Mouse (Mus musculus): Measurements from ENCODE around the gene Plxna4. TPM values are rescaled to one million over a fixed set of nuclear protein-coding genes. Genes with fewer than 3 reads are reported as not detected.

Gene Plxna4
- total RNA-seq, 2 experiments from 2014 or later, result 0.04 TPM; not detected in 1

DNA sequence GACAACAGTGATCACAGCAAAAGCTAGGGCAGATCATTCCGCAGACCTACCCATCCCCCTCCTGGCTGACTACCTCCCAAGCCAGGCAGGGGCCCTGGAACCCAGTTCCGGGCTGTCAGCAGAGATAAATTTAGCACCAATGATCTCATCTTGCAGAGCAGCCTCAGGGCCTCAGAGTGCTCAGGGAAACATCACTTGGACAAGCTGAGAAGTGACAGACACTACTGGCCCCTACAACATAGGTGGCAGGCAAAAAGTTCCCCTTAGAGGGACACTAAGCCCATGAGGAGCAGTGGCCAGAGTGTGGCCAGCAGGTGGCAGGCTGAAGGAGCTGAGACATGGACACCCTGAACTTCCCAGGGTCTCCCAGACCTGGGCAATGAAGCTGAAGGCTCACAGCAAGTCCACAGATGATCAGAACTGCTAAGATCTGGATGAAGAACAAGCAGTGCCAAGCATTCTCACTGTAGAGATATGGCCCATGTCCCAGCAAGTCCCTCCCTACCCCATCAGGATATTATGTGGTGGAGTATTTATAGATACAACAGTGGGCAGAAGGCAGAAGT is 108.7 kb downstream of the Plxna4 start:
- peak; percentile 40; the same call in 1 of the 2 replicates for ATAC-seq (ENCODE audit: poor library complexity, severe bottlenecking)

DNA sequence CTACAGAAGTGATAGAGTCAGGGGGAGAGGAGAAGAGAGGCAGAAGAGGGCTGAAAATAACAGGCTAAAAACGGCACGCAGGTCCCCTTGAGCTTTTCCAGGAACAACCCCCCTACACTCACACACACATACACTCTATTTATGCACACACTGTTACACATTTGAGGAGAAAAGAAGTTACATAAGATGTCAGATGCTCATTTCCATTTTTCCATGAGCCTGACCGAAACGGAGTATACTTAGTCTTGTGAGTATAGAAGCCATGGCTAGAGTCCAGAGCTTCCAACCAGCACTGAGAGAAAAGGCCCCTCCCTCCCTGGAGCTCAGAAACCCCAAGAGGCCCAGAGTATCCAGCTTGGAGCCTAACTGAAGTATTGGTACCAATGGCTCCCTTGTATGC is 112.0 kb downstream of the Plxna4 start:
- ATAC-seq (ENCODE audit: poor library complexity, severe bottlenecking), result no peak

DNA sequence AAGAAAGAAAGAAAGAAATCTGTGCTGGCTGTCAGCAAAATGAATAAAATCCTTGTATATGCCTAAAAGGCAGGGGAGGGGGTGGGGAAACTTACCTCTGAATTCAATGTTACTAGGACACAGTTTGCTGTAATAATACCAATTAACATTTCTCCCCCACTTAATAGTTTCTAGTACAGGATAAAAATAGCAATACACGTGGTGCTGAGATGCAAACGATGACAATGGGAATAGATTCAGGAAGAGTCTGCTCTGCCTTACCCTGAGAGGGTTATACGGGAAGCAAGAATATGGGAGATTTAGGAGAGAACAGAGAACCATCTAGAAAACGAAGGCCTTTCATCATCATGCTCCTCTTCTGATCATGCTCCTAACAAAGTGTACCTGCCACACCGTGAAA is 115.9 kb downstream of the Plxna4 start:
- no peak for ATAC-seq (ENCODE audit: poor library complexity, severe bottlenecking)

DNA sequence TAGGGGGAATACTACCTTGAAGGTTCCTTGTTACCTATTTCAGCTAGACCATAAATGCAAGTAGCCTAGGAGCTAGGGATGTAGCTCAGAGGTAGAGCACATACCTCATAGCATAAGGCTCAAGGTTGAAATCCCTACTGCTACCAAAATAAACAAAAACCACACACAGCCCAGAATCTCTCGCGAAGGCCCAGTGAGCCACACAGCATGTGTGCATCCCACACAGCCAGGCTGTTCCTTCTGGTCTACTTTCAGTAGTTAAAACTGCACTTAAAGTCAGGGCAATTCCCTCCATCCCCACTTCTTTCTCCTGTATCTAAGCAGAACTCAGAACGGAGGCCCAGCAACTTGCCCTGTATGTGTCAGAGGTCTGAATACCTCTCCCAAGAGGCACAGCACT is 116.4 kb downstream of the Plxna4 start:
- no peak for ATAC-seq (ENCODE audit: poor library complexity, severe bottlenecking)

DNA sequence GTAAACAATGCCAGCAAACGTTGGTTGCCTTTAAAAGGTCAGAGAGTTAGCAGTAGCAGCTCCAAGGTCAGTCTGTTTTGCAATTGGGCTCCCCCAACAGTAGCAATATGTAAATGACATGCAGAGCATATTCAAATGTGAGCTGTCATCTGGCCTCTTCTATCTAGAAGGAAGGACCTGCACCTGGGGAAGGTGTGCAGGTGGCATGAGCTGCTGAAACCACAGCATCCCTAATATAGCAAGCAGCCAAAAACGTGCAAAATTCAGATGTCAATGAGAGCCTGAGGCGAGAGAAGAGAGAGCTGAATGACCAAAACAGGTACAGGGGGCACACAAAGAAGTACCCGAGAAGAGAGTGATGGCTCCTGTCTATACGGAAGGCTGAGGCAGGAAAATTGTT is 118.8 kb downstream of the Plxna4 start:
- ATAC-seq (ENCODE audit: poor library complexity, severe bottlenecking), result no peak

DNA sequence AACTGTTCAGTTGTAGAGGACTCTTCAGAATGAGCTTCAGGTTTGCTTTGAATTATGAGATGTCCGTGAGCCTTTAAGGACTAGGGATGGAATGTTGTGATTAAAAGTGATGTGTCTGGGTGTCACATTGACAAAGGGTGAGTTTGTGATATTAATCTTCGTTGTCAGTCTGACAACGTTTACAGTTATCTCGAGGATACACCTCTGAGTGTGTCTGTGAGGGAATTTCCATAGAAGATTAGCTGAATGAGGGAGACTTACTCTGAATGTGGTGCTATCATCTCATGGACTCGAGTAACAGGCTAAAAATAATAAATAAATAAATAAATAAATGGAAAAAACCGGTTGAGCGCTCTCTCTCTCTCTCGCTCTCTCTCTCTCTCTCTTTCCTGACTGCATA is 122.9 kb downstream of the Plxna4 start:
- ATAC-seq (ENCODE audit: poor library complexity, severe bottlenecking), result no peak

DNA sequence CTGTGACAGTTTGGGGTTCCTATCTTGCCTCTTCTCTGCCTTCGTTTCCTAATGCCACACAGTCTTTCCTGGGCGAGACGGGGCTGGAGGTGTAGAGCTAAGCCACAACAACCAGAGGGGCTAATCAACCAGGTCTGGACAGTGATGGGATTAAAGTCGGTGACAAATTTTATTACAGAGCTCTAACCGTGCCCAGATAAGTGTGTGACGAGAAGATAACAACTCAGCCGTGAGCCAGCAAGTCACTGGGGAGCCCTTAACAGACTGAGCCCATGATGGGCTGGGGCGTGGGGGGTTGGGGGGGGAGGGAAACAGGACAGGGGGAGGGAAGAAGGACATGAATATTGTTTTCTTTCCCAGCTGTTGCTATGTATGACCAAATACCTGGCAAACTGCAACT is 123.4 kb downstream of the Plxna4 start:
- no peak for ATAC-seq (ENCODE audit: poor library complexity, severe bottlenecking)

DNA sequence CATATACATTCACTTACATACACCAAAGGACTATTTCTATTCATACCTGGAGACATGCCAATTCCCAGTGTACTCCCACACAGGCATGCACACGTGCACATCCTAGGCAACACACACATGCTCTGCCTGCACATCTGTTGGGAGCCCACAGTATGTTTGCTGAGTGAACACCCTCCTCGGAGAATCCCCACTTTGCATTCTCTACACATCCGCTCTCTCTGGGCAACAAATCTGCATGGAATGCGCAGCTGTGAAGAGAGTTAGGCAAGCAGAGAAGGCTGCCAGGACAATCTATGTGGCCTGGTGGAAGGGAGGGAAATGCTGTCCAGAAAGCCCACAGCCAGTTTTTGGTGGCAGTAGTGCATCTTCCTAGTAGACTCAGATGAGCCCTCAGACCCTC is 123.9 kb downstream of the Plxna4 start:
- ATAC-seq (ENCODE audit: poor library complexity, severe bottlenecking), result no peak

DNA sequence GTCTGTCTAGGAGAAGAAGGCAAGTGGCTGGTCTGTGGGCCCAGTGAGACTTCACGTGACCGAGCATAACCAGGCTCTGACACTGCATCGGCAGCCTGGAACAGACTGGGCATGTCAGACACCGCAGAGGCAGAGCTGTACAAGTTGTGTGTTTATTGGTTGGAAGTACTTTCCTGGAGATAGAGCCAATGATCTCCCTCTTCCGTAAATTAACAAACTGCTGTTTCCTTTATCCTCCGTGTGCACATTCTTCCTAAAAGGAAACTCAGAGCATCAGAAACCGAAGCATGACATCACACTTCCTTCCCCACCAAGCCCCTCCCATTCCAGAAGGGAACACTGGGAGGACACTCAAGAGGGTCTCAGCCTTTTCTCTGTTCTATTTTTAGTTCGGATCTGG is 127.6 kb downstream of the Plxna4 start:
- ATAC-seq (ENCODE audit: poor library complexity, severe bottlenecking), result no peak

DNA sequence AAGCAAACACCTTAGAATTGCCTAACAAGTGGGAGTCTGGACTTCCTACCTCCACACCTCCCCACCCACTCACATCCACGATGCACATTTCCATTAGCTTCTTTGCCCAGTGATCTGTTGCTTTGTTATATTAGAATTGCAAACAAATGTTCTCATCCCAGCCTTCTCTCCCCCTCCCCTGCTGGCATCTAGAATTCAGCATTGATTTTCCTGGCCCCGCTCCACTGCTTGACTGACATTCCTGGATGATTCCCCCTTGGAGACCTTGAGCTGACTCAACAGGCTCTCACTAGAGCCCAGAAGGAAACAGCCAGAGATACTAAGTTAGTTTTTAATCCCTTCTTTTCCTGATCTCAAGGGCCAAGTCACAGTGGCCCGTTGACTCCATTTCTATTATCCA is 131.4 kb downstream of the Plxna4 start:
- ATAC-seq (ENCODE audit: poor library complexity, severe bottlenecking), result no peak

DNA sequence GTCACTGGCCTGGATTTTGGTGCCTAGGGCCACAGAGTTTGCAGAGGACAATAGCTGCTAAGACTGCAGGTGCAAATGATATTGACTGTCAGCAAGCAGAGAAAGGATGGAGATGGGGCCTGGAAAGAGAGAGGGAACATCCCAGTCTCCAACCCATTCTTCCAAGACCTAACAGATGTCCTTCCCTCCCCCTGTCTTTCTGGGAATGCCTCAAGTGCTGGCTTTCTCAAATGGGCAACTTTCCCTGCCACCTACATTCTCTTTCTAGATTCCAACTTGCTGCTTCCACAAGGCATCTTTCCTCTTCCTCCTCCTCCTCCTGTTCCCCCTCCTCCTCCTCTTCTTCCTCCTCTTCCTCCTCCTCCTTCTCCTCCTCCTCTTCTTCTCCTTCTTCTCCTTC is 136.1 kb downstream of the Plxna4 start:
- ATAC-seq (ENCODE audit: poor library complexity, severe bottlenecking), result no peak

DNA sequence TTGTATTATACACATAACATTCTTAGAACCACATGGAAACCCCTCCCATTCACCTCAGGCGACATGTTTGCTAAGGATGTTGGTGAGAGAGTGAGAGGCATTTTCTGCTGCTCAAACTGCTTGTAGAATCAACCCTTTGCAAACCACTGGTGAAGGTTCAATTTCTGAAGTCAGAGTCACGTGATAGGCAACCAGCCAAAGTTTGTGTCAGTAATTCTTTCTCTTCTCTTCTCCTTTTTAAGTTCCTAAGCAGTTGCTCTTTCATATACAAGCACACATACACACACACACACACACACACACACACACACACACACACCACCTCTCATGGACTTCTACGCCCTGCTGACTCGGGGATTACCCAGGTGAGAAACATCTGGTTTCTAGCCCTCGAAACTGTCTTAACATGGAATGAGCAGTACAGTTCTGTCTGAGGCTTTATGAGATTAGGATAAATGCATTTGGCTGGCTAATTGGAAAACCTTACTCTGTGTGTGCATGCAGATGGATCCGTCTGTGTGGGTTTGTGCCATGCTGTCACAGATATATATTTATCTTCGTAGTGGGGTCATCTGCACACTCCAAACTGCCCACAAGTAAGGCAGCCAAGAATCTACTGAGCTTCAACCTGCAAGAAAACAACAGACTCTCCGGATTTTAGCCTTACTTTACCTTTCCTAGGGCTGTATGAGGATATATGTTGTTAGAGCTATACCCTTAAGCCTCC is 138.6 kb downstream of the Plxna4 start:
- no peak for ATAC-seq (ENCODE audit: poor library complexity, severe bottlenecking)

DNA sequence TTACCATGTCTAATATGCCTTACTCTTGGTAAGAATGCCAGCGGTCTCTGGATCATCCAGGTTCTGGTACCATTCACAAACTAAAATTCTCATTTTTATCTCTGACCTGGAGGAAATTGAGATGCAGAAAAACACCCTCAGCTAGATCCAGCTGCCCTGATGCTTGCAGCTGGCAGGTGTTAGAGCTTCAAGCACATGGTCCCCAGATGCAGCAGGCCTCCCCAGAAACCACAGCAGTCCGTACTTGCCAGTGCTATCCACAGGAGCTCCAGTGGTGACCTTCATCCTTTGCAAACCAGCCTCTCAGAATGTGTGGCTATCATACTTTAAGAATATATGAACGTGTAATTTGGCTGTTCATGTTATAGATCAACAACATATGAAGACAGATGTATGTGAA is 139.2 kb downstream of the Plxna4 start:
- ATAC-seq (ENCODE audit: poor library complexity, severe bottlenecking), result no peak

DNA sequence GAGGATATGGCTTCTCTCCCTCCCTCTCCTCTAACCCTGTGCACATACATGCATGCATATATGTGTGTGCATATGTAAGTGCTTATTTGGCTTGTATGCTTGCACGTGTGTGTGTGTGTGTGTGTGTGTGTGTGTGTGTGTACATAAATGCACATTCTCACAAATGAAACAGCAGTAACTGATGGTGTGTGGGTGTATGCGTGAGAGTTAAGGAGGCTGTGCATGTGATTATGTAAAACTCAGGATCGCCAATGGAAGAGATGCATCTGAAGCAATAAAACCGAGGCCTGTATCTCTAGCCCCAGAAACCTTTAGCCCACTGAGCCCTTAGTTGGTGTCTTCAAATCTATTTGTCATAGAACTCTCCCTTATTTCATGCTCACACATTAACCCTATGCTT is 141.7 kb downstream of the Plxna4 start:
- no peak for ATAC-seq (ENCODE audit: poor library complexity, severe bottlenecking)

DNA sequence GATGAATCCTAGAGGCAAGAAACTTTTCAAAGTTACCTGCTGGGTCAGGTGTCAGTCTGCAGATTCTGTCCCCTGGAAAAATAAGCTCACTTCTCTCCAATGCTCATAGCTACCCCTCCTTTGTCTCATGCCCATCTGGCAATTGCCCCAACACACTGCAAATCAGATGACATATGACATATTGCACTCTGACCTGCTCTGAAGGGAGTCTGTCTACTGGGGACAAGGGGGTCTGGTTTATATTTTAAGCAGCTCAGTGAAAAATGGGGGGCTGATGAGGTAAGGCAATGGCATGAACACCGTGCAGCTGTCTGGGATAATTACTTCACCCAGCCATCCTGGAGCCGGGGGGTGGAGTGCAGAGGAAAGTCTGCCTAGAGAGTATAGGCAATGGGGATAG is 142.7 kb downstream of the Plxna4 start:
- no peak for ATAC-seq (ENCODE audit: poor library complexity, severe bottlenecking)

DNA sequence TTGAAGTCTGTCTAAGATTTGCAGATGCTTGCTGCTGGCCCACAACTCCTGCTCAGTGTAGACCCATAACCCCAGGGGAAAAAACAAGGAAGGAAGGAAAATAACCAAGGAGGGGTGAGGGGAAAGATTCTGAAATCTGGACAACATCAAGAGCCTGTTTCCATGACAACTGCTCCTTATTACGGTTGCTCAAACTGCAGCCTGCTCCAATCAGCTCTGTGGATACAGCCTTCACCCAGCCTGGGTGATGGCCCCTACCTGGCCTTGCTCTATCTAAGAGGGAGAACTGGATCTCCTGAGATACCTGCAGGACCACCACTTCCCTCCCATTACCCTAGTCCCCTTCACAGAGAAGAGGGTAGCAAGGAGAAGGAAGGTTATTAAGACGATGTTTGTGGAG is 143.6 kb downstream of the Plxna4 start:
- no peak for ATAC-seq (ENCODE audit: poor library complexity, severe bottlenecking)

DNA sequence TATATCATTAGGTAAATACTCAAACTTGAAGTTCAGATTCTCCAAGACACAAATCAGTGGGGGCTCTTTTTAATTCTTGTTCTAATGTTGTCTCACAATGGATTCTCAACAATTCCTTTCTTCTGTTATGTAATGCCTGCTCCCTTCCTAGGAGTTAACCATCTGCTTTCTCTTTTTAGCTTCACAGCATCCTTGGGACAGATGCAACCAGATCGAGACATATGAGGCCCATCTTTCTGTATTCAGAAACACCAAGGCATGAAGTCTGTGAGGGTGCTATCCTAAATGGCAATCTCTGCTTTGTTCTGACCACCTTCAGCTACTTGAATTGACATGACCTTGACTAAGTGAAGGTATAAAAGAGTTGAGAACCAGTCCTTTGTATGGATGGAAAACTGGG is 144.3 kb downstream of the Plxna4 start:
- ATAC-seq (ENCODE audit: poor library complexity, severe bottlenecking), result no peak

DNA sequence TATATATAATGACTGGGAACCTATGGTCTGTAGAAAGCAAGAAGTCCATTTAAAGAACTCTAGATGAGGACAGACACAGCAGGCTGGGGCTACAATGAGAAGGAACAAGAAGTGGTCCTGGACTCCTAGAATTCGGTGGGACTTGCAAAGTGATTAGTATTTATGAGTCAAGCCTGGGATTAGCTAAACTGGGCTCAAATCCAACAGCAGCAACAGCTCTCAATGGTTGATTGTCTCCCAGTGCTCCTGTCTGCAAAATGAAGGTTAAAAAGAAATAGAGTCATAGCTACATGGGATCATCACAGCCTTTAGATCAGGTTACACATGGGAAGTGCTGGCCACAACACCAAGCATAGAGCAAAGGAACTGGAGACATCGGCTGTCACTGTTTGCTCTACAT is 148.6 kb downstream of the Plxna4 start:
- ATAC-seq (ENCODE audit: poor library complexity, severe bottlenecking), result no peak

DNA sequence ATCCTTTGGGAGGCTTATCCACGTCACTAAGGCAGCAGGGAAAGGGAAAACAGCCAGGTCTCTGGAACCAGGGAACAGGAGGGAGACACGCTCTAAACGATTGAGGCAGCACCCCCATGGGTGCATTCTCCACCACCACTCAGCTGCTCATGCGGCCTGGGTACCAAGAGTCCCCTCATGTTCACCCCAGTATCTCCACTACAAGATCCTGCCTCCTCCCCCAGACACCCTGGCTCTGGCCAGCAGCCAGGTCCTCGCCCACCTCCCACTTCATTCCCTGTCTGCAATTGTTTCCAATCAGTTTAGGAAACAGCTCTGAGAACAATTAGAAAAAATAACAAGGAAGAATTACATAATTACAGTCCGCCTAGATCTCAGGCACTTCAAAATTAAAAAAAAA is 150.8 kb downstream of the Plxna4 start:
- ATAC-seq (ENCODE audit: poor library complexity, severe bottlenecking), result no peak

DNA sequence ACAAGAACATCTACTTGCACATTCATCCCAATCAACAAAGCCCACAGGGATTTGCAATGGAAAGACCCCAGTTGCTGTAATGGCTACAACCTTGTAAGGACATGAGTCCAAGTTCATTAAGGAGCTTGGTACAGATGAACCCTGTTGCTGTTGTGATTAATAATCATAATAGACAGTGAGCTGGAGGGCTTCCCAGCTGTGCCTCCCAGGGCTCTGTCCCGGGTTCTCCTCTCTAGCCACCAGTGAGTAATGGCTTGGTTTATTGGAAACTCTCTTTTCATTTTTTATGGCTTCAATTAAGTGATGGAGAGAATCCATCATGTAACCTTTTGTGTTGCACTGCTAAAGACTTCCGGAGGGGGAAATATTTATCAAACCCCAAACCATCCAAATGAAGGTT is 164.9 kb downstream of the Plxna4 start:
- ATAC-seq (ENCODE audit: poor library complexity, severe bottlenecking), result no peak

DNA sequence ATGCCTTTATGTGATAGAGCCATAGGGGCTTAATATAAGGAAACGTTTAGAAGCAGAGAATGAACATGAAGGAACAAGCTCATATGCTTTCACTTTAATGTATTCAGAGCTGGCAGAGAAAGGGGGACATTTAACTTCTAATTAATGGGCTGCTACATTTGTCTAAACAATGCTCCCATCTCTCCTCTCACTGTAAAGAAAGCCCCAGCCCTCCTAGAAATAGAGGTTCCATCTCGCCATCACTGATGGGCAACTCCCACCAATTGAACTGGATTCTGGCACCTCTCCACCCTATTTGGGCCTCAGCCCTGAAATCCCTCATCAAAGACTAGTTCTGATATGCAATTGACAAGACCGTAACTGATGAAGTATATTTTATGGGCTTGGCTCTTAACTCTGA is 167.4 kb downstream of the Plxna4 start:
- no peak for ATAC-seq (ENCODE audit: poor library complexity, severe bottlenecking)

DNA sequence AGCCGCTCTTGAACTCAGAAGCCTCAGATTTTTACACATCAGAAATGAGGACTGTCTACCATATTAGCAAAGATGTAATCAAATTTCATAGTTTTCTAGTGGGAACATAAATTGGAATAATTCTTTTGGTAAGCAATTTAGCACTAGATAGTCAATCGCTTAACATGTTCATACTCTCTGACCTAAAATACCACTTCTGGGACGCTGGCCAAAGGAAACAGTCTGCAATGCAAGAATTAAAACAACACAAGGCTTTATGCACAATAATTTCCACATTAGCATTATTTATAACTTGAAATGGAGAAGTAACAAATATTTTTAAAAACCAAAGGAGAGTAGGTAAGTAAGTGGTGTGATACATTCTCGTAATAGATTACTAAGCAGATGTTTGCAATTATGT is 170.6 kb downstream of the Plxna4 start:
- ATAC-seq (ENCODE audit: poor library complexity, severe bottlenecking), result no peak

DNA sequence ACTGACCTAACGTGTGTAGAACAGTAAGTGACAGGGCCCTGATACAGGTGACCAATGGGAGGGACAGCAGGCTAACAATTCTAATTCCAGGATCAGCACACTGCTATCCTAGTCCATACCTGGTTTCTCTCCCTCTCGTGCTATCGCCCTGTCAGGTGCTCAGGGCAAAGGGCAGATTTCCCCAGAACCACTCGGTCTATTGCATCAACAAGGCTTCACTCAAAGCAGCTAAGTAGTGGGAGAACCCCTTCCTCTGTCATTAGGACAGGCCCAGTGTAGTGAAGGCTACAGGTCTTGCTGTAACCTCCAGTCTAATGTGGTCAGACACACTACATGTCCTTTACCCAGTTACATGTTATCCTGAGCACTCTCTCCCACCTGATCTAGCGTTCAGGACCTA is 176.7 kb downstream of the Plxna4 start:
- no peak for ATAC-seq (ENCODE audit: poor library complexity, severe bottlenecking)
